Mouse (Mus musculus): ENCODE data around the gene Kif24.

Gene Kif24

GRCm38 (mm10) chr4:41398353-41398752 lies 66.3 kb downstream of the Kif24 start:
- no peak for DNase-seq

GRCm38 (mm10) chr4:41394651-41395050 lies 70.0 kb downstream of the Kif24 start:
- no peak for DNase-seq

- DNase-seq, result no peak
Observed at GRCm38 (mm10) chr4:41391015-41391414, 73.7 kb downstream of the Kif24 start.

GRCm38 (mm10) chr4:41390122-41390521 lies 74.6 kb downstream of the Kif24 start:
- DNase-seq, result peak; percentile 63

GRCm38 (mm10) chr4:41389240-41389639 lies 75.4 kb downstream of the Kif24 start:
- DNase-seq, result no peak

GRCm38 (mm10) chr4:41388616-41389015 lies 76.1 kb downstream of the Kif24 start:
- no peak for DNase-seq

- DNase-seq, result no peak
Observed at GRCm38 (mm10) chr4:41387755-41388469, 76.8 kb downstream of the Kif24 start.

- no peak for DNase-seq
Observed at GRCm38 (mm10) chr4:41386412-41386975, 78.2 kb downstream of the Kif24 start.

- no peak for DNase-seq
Observed at GRCm38 (mm10) chr4:41381213-41381950, 83.3 kb downstream of the Kif24 start.

- DNase-seq, result no peak
Observed at GRCm38 (mm10) chr4:41377567-41377966, 87.1 kb downstream of the Kif24 start.

GRCm38 (mm10) chr4:41369702-41370437 lies 94.8 kb downstream of the Kif24 start:
- no peak for DNase-seq

GRCm38 (mm10) chr4:41368198-41368597 lies 96.5 kb downstream of the Kif24 start:
- DNase-seq, result no peak

GRCm38 (mm10) chr4:41361059-41361458 lies 103.6 kb downstream of the Kif24 start:
- DNase-seq, result no peak

- no peak for DNase-seq
Observed at GRCm38 (mm10) chr4:41359358-41359757, 105.3 kb downstream of the Kif24 start.

GRCm38 (mm10) chr4:41358669-41359068 lies 106.0 kb downstream of the Kif24 start:
- DNase-seq, result no peak

- no peak for DNase-seq
Observed at GRCm38 (mm10) chr4:41357154-41357553, 107.5 kb downstream of the Kif24 start.

GRCm38 (mm10) chr4:41353265-41353664 lies 111.4 kb downstream of the Kif24 start:
- DNase-seq, result no peak

- DNase-seq, result no peak
Observed at GRCm38 (mm10) chr4:41352758-41353157, 111.9 kb downstream of the Kif24 start.

- DNase-seq, result no peak
Observed at GRCm38 (mm10) chr4:41349199-41349591, 115.5 kb downstream of the Kif24 start.

GRCm38 (mm10) chr4:41348584-41349198 lies 116.0 kb downstream of the Kif24 start, which contains the start of gene Ubap1:
Gene Ubap1 (plus strand): TSS chr4:41348996.
- DNase-seq, result peak; percentile 94

- no peak for DNase-seq
Observed at GRCm38 (mm10) chr4:41347839-41348238, 116.8 kb downstream of the Kif24 start.

- no peak for DNase-seq
Observed at GRCm38 (mm10) chr4:41346011-41346410, 118.7 kb downstream of the Kif24 start.
